Comparison of ENCODE assay signal across 1 mouse cellular context in genomic region chr11:115476630-115477029, GRCm38 (mm10).
A peak's percentile ranks its signal among the peaks of the same experiment; 100 is the strongest.
TF ChIP-seq lines count a peak whose summit lies in the region.

No protein-coding gene starts in this region.

TF ChIP-seq in MEL, 35 proteins besides CTCF, POLR2A, EP300 and RAD21:
- peak; percentile 81 for TF ChIP-seq TBP (IDR thresholded peaks at IDR 0.05; ENCODE audit: low read depth, low read length)
